Mouse (Mus musculus) frontal cortex, postnatal 10 days (tissue): ENCODE results near the gene Lrrc4.
A peak's percentile ranks its signal among the peaks of the same experiment; 100 is the strongest.

ENCODE experiments used
- DNase-seq, 2 experiments: peaks; one replicate each; pipeline ENCODE4 v3.0.0; 2022; ENCODE audit warnings: low spot score in 2 of 2, mixed read lengths in 1 of 2

The Lrrc4 gene

GRCm38 (mm10) chr6:28781696-28782095, 49.9 kb downstream of the Lrrc4 start:
- peak in 1 of 2 experiments; percentile 44 for DNase-seq

DNA sequence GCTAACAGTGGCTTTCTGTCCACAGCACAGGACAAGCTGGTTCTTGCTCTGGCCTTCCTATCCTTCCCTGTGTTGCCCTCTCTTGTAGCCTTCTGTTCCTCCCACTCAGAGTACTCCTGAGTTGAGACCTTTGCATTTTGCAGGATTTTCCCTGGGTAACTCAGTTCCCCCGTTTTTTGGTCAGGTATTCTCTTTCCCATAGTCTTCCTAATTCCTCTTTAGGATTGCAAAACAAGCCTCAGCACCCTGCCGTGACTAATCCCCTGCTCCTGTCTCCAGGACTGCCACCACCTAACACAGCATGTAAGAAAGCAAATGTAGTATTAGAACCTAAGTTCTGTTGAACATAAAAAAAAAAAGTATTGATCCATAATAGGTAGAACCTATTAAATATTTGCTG, 60.2 kb downstream of the Lrrc4 start:
- no peak for DNase-seq

GRCm38 (mm10) chr6:28767891-28768481, 63.6 kb downstream of the Lrrc4 start:
- DNase-seq, result no peak

DNA sequence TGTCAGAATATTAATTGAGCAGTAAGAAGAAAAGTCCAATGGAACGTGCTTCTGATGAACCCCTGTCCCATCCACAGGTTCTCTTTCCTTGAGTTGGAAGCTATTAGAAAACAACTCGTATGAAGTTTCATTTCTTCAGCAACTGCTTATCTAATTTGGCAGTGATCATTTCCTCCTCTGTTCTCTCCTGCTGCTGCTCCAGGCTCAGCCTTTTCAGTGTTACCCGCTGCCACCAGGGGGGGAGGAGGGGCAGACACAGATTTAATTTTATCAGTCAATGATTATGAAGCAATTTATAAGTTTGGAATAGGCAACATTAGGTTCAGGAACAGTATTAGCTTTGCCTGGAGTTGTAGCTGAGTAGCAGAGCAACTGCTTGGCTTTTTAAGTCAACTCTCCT, 64.9 kb downstream of the Lrrc4 start:
- DNase-seq, result no peak

DNA sequence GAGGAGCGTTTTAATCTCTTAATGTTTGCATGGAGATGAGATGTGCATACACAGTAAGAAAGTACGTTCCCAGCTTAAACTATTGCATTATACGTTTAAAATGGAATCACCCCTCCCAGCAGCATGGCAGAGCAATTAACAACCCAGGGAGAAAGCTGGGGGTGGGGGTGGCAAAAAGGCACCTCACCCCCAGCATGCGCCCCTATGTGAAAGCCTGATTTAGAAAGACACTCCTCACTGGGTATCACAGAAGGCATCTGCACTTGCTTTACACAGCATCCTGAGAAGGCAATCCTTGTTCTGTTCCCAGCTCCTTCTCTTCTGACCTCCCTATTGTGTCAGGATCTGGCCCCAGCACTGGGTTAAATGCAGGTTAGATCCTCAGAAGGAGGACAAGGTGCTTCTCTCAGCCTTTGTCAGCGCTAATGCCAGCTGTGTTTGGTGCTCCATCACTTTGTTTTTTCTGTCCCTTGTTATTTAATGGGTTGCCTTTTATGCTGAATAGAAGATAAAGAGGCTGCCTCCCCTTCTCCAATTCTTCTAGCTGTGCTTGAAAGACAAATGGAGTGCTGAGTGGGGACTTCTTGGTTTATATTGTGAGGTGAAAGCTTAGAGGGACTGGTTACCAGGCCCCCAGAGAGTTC, 69.3 kb downstream of the Lrrc4 start:
- no peak for DNase-seq

DNA sequence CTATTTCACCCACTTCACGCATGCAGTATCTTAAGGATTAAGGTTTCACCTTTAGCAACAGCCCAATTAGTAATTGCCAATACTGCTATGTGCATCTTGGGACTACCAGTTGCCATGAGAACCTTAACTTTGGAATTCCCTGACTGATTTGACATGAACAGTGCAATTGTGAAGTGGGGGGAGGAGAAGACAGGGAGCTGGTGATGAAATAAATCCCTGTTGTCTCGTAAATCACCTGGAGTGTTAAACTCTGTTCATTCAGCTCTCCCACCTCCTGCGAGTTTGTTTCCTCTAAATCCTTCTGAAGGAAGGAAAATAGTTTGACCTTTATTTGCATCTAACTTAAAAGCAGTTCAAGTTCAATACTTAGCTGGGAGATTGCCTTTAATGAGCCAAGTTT, 69.8 kb downstream of the Lrrc4 start:
- DNase-seq, result no peak

DNA sequence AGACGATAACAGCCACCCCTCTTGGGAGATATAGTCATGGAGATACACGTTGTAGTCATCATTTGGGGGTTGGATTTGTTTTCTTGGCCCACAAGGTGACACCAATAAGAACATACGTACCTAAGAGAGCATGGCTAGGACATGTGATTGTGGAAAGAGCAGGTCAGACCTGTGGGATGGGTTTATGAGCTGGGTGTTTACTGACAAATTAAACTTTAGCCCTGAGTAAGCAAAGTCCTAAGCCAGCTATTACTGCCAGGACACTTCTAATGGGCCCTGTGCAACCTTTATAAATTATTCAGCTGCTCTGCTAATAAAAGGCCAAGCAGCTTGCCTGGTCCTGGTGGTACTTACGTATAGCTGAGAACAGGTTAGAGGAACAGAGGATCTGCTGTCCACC, 73.3 kb downstream of the Lrrc4 start:
- DNase-seq, result no peak

DNA sequence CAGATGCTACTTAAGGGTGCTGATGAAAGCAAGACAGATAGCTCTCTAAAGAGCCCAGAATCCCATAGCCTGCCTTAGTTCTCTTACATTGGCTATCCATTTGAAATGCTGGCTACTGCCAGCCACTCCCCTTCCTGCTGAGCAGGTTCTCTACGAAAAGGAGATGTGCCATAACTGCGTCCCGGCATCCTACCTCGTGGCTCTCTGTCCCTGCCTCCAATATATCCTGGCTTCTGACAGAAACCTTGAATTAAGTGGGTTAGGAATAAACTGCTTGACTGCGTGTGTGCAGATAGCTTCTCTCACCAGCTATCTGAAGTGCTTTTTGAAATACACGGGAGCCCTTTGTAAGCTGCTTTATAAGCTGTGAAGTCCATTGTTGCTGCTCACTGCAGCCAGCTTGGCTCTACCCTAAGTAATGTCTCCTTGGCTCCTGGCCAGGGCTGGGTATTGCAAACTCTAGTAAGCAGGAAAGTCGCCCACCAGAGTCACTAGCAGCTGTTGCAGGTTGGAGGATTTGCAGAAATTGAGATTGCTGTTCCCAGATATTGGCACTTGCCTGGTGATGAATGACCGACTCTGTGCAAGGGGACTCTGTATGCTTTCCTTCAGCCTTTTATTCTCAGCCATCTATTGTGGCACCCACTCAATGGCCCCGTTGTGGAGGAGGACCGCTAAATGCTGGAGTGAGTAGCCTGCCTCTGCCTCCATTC, 75.1 kb downstream of the Lrrc4 start:
- DNase-seq, result peak; percentile 42 to 55

GRCm38 (mm10) chr6:28754127-28754898, 77.2 kb downstream of the Lrrc4 start:
- no peak for DNase-seq

GRCm38 (mm10) chr6:28753681-28754080, 77.9 kb downstream of the Lrrc4 start:
- DNase-seq, result no peak

- DNase-seq, result peak; percentile 21 to 40
Measured at GRCm38 (mm10) chr6:28753217-28753616, 78.3 kb downstream of the Lrrc4 start.

DNA sequence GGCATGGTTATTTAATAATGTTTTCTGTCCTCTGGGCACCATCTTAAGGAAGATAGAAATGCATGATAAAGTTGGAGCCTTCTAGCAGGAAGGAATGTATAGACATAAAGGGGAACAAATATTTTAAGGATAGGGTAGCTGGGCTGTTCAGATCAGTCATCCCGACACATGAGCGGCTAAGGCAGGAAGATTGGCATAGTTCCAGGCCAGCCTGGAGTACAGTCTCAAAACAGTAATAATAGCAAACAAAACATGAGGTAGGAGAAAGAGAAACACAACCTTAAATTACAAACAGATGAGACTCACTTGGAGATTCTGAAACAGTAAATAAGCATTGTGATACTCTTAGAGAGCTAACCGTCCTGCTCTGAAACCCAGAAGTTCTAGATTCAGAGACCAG, 80.4 kb downstream of the Lrrc4 start:
- DNase-seq, result no peak

DNA sequence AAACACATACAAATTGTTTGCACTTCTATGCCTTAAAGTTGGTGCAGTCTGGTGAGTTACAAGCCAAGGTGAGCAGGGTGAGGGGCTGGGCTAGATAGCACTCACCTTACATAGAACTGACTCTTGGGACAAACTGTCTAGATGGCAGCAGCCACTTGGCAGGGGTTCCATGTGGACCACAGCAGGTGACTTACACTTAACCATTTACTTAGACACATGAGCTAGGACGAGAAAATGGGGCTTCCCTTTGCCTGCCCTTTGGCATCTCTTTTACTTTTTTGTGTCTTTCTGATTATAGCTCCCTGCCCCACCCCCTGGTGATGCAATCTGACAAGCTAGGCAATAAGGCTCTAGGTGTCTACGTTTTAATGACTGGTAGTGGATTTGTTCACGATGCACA, 82.3 kb downstream of the Lrrc4 start:
- DNase-seq, result no peak

DNA sequence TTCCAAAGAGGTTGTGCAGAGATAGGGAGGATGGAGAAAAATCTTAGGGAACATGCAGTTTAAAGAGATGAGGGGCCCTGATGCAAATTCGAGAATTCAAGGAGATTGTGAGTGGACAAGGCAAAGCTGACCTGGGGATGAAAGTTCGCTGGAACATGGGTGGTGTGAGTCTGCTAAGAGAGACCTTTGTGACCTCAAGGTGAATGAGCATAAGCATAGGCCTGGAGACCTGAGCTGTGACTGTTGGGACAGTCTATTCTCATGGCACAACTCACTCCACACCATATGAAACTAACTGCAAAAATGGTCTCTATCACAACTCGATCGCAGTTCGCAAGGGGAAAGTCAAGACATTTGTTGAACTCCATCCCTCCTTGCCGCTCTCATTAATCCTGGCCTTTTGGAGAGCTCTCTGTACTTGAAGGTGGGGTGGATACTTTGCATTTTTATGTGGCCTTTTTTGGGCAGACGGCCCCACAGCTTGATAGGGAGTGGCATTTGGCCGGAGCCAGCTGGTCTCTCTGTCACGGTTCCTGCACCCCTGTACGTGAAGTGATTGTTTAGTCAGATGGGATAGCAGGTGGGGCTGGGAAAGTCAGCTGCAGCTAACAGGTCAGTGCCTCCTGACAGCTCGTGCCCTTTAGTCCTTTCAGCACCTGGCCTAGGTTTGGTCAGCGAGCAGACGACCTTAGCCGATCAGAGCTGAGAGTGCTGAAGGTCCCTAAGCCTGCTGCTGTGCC, 83.4 kb downstream of the Lrrc4 start:
- no peak for DNase-seq

DNA sequence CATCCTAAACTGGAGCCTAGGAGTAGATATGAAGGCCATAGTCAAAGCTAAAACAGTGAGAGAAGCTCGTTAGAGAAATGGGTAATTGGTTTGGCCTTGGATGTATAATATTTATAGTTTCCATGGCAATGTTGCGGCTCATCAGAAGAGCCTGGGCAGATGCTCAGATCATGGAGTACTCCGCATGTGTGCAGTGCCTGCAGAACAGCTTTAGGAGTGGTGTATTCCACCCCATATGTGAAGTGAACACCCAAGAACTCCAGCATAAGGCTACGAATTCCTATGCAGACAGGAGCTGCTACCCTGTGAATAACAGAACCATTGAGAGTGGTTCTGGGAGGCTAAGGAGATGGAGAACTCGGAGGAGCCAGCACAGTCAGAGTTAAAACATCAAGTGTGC, 84.5 kb downstream of the Lrrc4 start:
- no peak for DNase-seq

GRCm38 (mm10) chr6:28745864-28746263, 85.7 kb downstream of the Lrrc4 start:
- DNase-seq, result no peak

DNA sequence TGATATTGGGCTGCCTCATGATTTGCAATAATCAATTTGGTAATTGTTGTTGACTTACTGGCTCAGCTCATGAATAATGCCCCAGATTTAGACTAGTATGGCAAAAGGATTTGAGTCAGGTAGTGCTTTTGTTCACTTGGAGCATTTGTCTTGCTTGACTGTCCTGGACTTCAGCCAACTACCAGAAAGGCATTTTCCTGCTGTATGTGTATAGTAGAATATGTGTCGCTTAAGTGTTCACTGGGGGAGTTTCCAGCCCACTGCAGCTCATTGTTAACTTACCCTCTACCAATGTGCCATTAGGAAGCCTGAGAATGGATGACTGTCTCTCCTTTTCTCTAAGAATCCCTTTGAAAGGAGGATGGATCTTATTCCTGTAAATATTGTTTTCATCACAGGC, 88.0 kb downstream of the Lrrc4 start:
- DNase-seq, result no peak

DNA sequence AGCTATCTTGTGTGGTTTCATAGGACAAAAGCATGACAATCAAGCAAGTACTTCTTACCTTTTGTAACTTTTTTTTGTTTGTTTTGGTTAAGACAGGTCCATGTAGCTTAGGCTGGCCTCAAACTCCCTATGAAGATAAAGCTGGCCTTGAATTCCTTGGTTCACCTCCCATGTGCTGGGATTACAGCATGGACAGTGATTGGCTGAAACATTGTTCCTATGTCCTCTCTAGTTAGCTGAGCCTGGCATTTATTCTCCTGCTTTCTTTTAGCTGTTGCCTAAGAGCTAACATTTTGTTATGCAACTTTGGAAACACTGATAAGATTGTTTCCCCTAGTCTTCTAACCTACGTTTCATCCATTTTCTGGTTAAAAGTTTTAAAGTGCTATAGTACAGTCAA, 93.9 kb downstream of the Lrrc4 start:
- no peak for DNase-seq

- DNase-seq, result no peak
Measured at GRCm38 (mm10) chr6:28736665-28737064, 94.9 kb downstream of the Lrrc4 start.

DNA sequence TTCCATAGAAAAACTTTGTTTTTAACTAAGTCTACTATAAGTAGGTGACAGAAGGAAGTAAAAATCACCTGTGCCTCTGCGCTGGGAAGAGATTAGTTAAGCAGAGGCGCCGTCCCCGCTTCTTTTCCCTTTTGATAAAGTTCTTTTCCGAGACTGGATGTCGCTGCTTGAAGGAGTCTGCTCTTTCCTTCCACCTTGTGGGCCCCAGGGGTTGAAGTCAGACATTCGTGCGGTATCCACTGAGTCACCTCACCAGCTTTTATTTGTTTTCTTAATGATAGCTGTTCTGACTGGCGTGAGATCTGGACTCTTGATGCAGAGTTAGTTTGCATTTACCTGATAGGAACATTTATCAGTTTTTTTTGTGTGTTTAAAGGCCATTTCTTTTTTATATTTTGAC, 96.4 kb downstream of the Lrrc4 start:
- no peak for DNase-seq

DNA sequence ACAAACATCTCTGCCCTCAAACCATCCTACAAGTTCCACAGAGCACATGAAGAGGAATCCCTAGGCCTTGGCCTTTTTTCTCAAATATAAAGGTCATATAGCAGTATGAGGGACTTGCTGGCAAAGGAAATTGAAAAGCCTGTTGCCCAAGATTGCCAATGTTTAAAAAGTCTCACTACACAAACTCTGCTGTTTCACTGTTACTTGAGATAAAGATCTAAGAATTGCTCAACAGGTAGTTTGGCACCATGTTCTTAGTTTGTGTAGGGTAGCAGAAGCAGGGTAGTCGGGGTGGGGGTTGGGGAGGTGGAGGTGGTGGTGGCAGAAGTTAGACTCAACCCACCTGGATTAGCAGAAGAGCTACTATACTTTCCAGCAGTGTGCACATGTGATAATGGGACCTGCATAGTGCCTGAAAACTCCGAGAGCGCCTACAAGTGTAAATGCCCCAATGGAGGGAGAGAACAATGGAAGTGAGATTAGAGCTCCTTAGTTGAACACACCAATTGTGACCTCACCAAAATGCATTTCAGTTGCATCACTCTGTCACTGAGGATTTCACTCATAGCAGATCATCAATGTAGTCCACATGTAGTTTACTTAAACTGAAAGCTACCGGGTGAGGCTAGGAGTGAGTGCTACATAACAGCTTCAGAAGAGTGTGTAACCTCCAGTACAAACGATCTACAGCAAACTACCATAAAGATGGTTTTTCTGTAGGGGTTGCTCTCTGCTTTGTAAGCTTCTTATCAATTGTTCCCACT, 97.5 kb downstream of the Lrrc4 start:
- DNase-seq, result no peak
